Mouse (Mus musculus) midbrain, embryonic 14.5 days (tissue): ENCODE measurements around the gene Hip1r. TPM values are rescaled to one million over a fixed set of nuclear protein-coding genes. Genes with fewer than 3 reads are reported as not detected.

Experiments used
- ATAC-seq: fragments of 200-750 bp; cut with Nextera tagmentation; 2 replicates; pipeline ENCODE4 v1.8.0; 2017; ENCODE audit warnings: moderate number of reproducible peaks, moderate library complexity; ENCODE audit not compliant: low FRiP score, low TSS enrichment
- DNase-seq: peaks from one replicate; pipeline ENCODE4 v3.0.0-alpha.2; 2015
- H3K27ac ChIP-seq: fragments of 300-500 bp; sonication (generic); replicated peaks from 2 replicates; pipeline ENCODE4 v1.5.1; 2014; ENCODE audit warnings: mild to moderate bottlenecking, low read depth, low read length, moderate library complexity
- H3K27me3 ChIP-seq: fragments of 300-500 bp; sonication (generic); 2 replicates; pipeline ENCODE4 v1.6.1; 2014; ENCODE audit warnings: low read length, control low read depth, mixed read lengths; ENCODE audit not compliant: control insufficient read depth, insufficient read depth
- H3K36me3 ChIP-seq: fragments of 300-500 bp; sonication (generic); 2 replicates; pipeline ENCODE4 v1.6.1; 2014; ENCODE audit warnings: low read length, control low read depth; ENCODE audit not compliant: control insufficient read depth, insufficient read depth
- H3K4me1 ChIP-seq: fragments of 300-500 bp; sonication (generic); 2 replicates; pipeline ENCODE4 v1.6.1; 2014; ENCODE audit warnings: mild to moderate bottlenecking, antibody characterized with exemption, low read length, control low read depth; ENCODE audit not compliant: control insufficient read depth, insufficient read depth
- H3K4me2 ChIP-seq: fragments of 300-500 bp; sonication (generic); 2 replicates; pipeline ENCODE4 v1.6.1; 2014; ENCODE audit warnings: mild to moderate bottlenecking, low read length, moderate library complexity
- H3K4me3 ChIP-seq: fragments of 300-500 bp; sonication (generic); replicated peaks from 2 replicates; pipeline ENCODE4 v1.5.1; 2014; ENCODE audit warnings: low read depth, low read length
- H3K9ac ChIP-seq: fragments of 300-500 bp; sonication (generic); replicated peaks from 2 replicates; pipeline ENCODE4 v1.6.1; 2014; ENCODE audit warnings: mild to moderate bottlenecking, low read length, moderate library complexity
- H3K9me3 ChIP-seq: fragments of 300-500 bp; sonication (generic); 2 replicates; pipeline ENCODE4 v1.6.1; 2016; ENCODE audit warnings: low read length, control low read depth, mixed read lengths; ENCODE audit not compliant: control insufficient read depth
- WGBS: fragments of 180-500 bp; shearing (Covaris S2); extraction: QIAGEN DNeasy Blood & Tissue Kit; methylation state at CpG from one replicate; pipeline ENCODE4 v1.1.7; 2014; 5-methylcytosine and 5-hydroxymethylcytosine counted together
- polyA plus RNA-seq: library from polyadenylated mRNA; unstranded; fragments of >200 nt; fragmentation: Nextera tagmentation; extraction: Ambion mirVana; gene quantifications from 2 replicates; pipeline ENCODE4 v1.2.1, GENCODE M21; 2014

Hip1r gene
- polyA plus RNA-seq, 1 experiment from 2014 or later, result 24.7 TPM

- ATAC-seq, result no peak
Observed at GRCm38 (mm10) chr5:124004356-124005150, 31.1 kb downstream of the Hip1r start.

DNA sequence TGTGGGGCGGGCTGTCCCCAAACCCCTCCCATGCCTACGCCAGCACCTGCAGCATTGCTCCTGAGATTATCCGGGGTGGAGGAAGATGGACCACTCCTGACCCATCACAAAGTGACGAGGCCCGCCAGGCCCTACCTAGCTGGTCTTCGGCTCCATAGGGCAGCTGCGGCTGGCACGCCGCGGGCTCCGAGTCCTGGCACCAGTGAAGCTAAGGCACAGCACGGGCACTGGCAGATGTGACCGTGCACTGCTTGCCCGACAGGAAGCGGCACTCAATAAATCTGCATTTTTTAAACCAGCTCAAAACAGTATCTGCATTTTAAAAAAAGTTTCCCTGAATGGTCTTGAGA, 31.7 kb downstream of the Hip1r start:
- no peak overlapping the region for H3K27ac ChIP-seq
- H3K36me3 ChIP-seq, result peaks cover 78% of the 10 kb centered on the region
- DNase-seq, result no peak

More at GRCm38 (mm10) chr5:124004356-124005150, 31.1 kb downstream of the Hip1r start:
- DNase-seq, result no peak
- WGBS, result 89% methylated on average over 17 of the region's 17 CpGs
- no peak overlapping the region for H3K4me2 ChIP-seq
- no peak overlapping the region for H3K9ac ChIP-seq
- no peak overlapping the region for H3K27ac ChIP-seq
- H3K4me1 ChIP-seq, result 0 out of 2 replicates have a peak, but pooled peaks cover 3% of the 10 kb centered on the region
- H3K9me3 ChIP-seq, result no peaks in the 10 kb centered on the region
- peaks cover 73% of the 10 kb centered on the region for H3K36me3 ChIP-seq
- no peaks in the 10 kb centered on the region for H3K27me3 ChIP-seq
- H3K4me3 ChIP-seq, result no peak overlapping the region

GRCm38 (mm10) chr5:124005591-124005990, 32.2 kb downstream of the Hip1r start:
- Histone ChIP-seq H3K4me1 (peaks cover 6% of the 10 kb centered on the region), H3K4me2 (no peak overlapping the region), H3K27ac (no peak overlapping the region), H3K36me3 (peaks cover 77% of the 10 kb centered on the region), H3K9me3 (no peaks in the 10 kb centered on the region), H3K27me3 (no peaks in the 10 kb centered on the region), H3K9ac (no peak overlapping the region; the same call in 1 of the 2 replicates), H3K4me3 (no peak overlapping the region)
- ATAC-seq (no peak), DNase-seq (no peak)
- WGBS, result 85% methylated on average over 11 of the region's 11 CpGs

More for the DNA sequence above, 31.7 kb downstream of the Hip1r start:
- no peak for ATAC-seq
- Histone ChIP-seq H3K9me3 (no peaks in the 10 kb centered on the region), H3K9ac (no peak overlapping the region), H3K4me2 (no peak overlapping the region), H3K4me3 (no peak overlapping the region), H3K27me3 (no peaks in the 10 kb centered on the region), H3K4me1 (0 out of 2 replicates have a peak, but pooled peaks cover 3% of the 10 kb centered on the region)
- 93% methylated on average over 15 of the region's 15 CpGs for whole genome bisulfite sequencing

DNA sequence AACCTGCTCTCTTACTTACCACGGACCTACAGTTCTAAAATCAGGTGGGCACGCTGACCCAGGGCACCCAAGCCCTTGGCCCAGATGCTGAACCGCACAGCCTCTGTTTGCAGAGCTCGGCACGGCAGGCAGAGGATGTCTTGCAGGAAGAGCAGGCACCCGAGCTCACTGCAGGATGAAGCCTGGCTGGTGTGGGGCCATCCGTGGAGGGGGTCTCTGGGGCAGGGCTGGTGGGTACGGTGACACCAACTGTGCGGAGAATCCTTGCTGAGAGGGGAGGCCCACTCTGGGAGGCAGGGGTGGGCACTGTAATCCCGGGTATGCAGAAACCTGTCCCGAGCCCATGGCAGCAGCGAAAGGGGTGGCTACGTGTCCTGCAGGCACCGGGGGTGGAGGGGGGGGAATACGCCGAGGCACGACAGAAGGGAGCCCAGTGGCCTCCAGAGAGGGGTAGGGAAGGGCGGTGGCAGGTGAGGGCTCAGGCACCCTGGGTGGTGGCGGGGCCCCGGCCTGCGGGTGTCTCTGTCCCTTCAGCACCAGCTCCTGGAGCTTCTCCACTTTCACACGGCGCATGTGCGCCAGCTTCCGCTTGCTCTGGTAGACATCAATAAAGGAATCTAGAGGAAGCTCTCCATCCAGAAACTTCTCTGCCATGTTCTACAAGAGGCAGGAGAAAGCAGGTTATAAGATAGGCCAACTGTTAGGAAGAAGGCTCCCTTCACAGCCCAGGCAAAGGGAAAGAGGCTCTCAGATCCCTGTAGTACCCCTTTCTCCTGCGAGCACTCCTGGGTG, 32.9 kb downstream of the Hip1r start:
- Histone ChIP-seq H3K4me2 (no peak overlapping the region), H3K36me3 (peaks cover 75% of the 10 kb centered on the region), H3K4me1 (peaks cover 13% of the 10 kb centered on the region), H3K27ac (0 out of 2 replicates have a peak overlapping the region, but pooled peaks have one; percentile 13), H3K9ac (no peak overlapping the region), H3K9me3 (no peaks in the 10 kb centered on the region), H3K27me3 (no peaks in the 10 kb centered on the region), H3K4me3 (no peak overlapping the region)
- 89% methylated on average over 26 of the region's 26 CpGs for WGBS
- ATAC-seq (no peak), DNase-seq (no peak)

- DNase-seq (no peak), ATAC-seq (no peak)
- no peak overlapping the region for H3K4me2 ChIP-seq
- peaks cover 20% of the 10 kb centered on the region for H3K4me1 ChIP-seq
- H3K27me3 ChIP-seq, result no peaks in the 10 kb centered on the region
- no peak overlapping the region for H3K4me3 ChIP-seq
- WGBS, result 89% methylated on average over 17 of the region's 17 CpGs
- peaks cover 70% of the 10 kb centered on the region for H3K36me3 ChIP-seq
- no peaks in the 10 kb centered on the region for H3K9me3 ChIP-seq
- H3K27ac ChIP-seq, result no peak overlapping the region
- no peak overlapping the region for H3K9ac ChIP-seq
Observed at GRCm38 (mm10) chr5:124006891-124007491, 33.6 kb downstream of the Hip1r start.

GRCm38 (mm10) chr5:124010077-124010476, 36.6 kb downstream of the Hip1r start:
- 91% methylated on average over 8 of the region's 8 CpGs for WGBS
- Histone ChIP-seq H3K4me2 (no peak overlapping the region), H3K36me3 (peaks cover 53% of the 10 kb centered on the region), H3K4me3 (no peak overlapping the region), H3K4me1 (peaks cover 43% of the 10 kb centered on the region), H3K27ac (peak overlapping the region; percentile 87), H3K27me3 (no peaks in the 10 kb centered on the region), H3K9ac (no peak overlapping the region), H3K9me3 (no peaks in the 10 kb centered on the region)
- ATAC-seq (no peak), DNase-seq (no peak)

GRCm38 (mm10) chr5:124010910-124011655, 37.7 kb downstream of the Hip1r start:
- no peaks in the 10 kb centered on the region for H3K9me3 ChIP-seq
- H3K4me2 ChIP-seq, result peak overlapping the region; percentile 38
- H3K4me1 ChIP-seq, result peaks cover 43% of the 10 kb centered on the region
- peaks cover 43% of the 10 kb centered on the region for H3K36me3 ChIP-seq
- 0 out of 2 replicates have a peak overlapping the region, but pooled peaks have one; percentile 2 for H3K4me3 ChIP-seq
- ATAC-seq (peak; percentile 55), DNase-seq (peak; percentile 82)
- H3K27me3 ChIP-seq, result no peaks in the 10 kb centered on the region
- peak overlapping the region; percentile 87 for H3K27ac ChIP-seq
- peak overlapping the region; percentile 48; the same call in 1 of the 2 replicates for H3K9ac ChIP-seq
- 3% methylated on average over 19 of the region's 19 CpGs for WGBS

DNA sequence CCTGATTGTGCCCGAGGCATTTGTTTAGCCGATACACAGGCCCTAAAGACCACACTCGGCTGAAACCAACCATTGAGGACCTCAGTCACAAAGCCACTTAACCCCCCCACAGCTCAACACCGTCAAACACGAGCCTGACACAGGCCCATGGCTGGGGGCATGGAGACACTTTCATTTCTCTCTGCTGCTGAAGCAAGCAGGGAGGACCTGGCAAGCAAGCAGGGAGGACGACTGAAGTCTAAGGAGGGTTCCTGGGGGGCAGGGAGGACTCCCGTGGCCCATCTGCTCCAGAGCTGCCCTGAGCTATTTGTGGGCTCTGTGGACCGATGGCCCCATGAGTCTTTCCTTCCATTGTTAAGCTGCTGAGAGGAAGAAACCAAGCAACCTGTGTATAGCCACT, 38.5 kb downstream of the Hip1r start:
- Histone ChIP-seq H3K4me1 (peaks cover 50% of the 10 kb centered on the region), H3K4me3 (no peak overlapping the region), H3K27ac (peak overlapping the region; percentile 87), H3K9ac (peak overlapping the region; percentile 48), H3K9me3 (no peaks in the 10 kb centered on the region), H3K4me2 (peak overlapping the region; percentile 38), H3K36me3 (peaks cover 34% of the 10 kb centered on the region), H3K27me3 (no peaks in the 10 kb centered on the region)
- 2% methylated on average over 8 of the region's 8 CpGs for WGBS
- no peak for ATAC-seq
- peak; percentile 46 for DNase-seq
